Mouse (Mus musculus): ENCODE measurements around the gene Trpc5os. TPM values are rescaled to one million over a fixed set of nuclear protein-coding genes. Genes with fewer than 3 reads are reported as not detected.

The Trpc5os gene
- total RNA-seq (2012; rRNA removed) (not detected in 2 replicates), polyA plus RNA-seq (2012; ENCODE audit: insufficient read depth in 1 of 2, insufficient read length in 2 of 2, low read depth in 1 of 2, low replicate concordance in 2 of 2, missing spikeins in 1 of 2) (not detected)

GRCm38 (mm10) chrX:144456281-144456680 lies at the start of gene Trpc5os:
TSS of gene Trpc5os (plus strand) at chrX:144456581.
- no peaks in the 10 kb centered on the region for H3K27me3 ChIP-seq (ENCODE audit: control insufficient read depth in 1 of 2, insufficient read depth in 2 of 2, low read length in 2 of 2)
- H3K4me3 ChIP-seq (ENCODE audit: control insufficient read depth in 1 of 2, insufficient read depth in 1 of 2, low read depth in 2 of 2, low read length in 2 of 2): no peak within 1 kb of the TSS
- TF ChIP-seq RCOR1 (IDR thresholded peaks at IDR 0.05; ENCODE audit: low read depth, low read length): no peak
- no peak for TF ChIP-seq ETS1 (IDR thresholded peaks at IDR 0.05; ENCODE audit: low read depth, low read length)
- no peak for TF ChIP-seq ZNF384 (IDR thresholded peaks at IDR 0.05; ENCODE audit: low read depth, low read length)
- TF ChIP-seq USF1 (IDR thresholded peaks at IDR 0.05; ENCODE audit: low read depth, low read length): no peak
- TF ChIP-seq POLR2A (IDR thresholded peaks at IDR 0.05; ENCODE audit: control insufficient read depth in 1 of 2, insufficient read depth in 1 of 2, low read depth in 1 of 2, low read length in 2 of 2, poor library complexity in 1 of 2): no peak
- no peak for TF ChIP-seq MAFK (IDR thresholded peaks at IDR 0.05; ENCODE audit: borderline replicate concordance, low read depth, low read length)
- TF ChIP-seq ZMIZ1 (IDR thresholded peaks at IDR 0.05; ENCODE audit: low read depth, low read length): no peak
- TF ChIP-seq MXI1 (IDR thresholded peaks at IDR 0.05; ENCODE audit: low read depth, low read length): no peak
- TF ChIP-seq SMC3 (IDR thresholded peaks at IDR 0.05; ENCODE audit: low read depth, low read length): no peak
- TF ChIP-seq TBP (IDR thresholded peaks at IDR 0.05; ENCODE audit: low read depth, low read length): no peak
- TF ChIP-seq SIN3A (IDR thresholded peaks at IDR 0.05; ENCODE audit: low read length): no peak
- TF ChIP-seq BHLHE40 (IDR thresholded peaks at IDR 0.05; ENCODE audit: borderline replicate concordance, low read depth, low read length): no peak
- no peak for TF ChIP-seq MAX (IDR thresholded peaks at IDR 0.05; ENCODE audit: low read length)
- no peak for TF ChIP-seq NRF1 (IDR thresholded peaks at IDR 0.05; ENCODE audit: insufficient read depth, low read depth, low read length, poor library complexity, severe bottlenecking)
- no peak for TF ChIP-seq KAT2A (conservative IDR thresholded peaks at IDR 0.05; ENCODE audit: low read depth, low read length)
- TF ChIP-seq UBTF (IDR thresholded peaks at IDR 0.05; ENCODE audit: borderline replicate concordance, insufficient read depth, low read depth, low read length): no peak
- no peak for TF ChIP-seq MYB (IDR thresholded peaks at IDR 0.05; ENCODE audit: low read depth, low read length)
- H3K4me1 ChIP-seq (ENCODE audit: control insufficient read depth in 1 of 2, insufficient read depth in 2 of 2, low read length in 2 of 2): no peaks in the 10 kb centered on the region
- DNase-seq (ENCODE audit: low read depth, low spot score): no peak
- no peaks in the 10 kb centered on the region for H3K36me3 ChIP-seq (ENCODE audit: control insufficient read depth in 1 of 2, insufficient read depth in 2 of 2, low read length in 2 of 2)
- H3K27ac ChIP-seq (ENCODE audit: control insufficient read depth, low read depth, low read length): no peak within 1 kb of the TSS
- H3K9me3 ChIP-seq (replicated peaks; ENCODE audit: insufficient read depth, low read length): no peaks in the 10 kb centered on the region
- no peaks in the 10 kb centered on the region for H3K79me2 ChIP-seq (ENCODE audit: control insufficient read depth, insufficient read depth, low read length, poor library complexity)
- no peak within 1 kb of the TSS for H3K9ac ChIP-seq (ENCODE audit: control insufficient read depth, low read depth, low read length, poor library complexity, severe bottlenecking)

- no peaks in the 10 kb centered on the region for H3K27me3 ChIP-seq (ENCODE audit: control insufficient read depth in 1 of 2, insufficient read depth in 2 of 2, low read length in 2 of 2)
- no peaks in the 10 kb centered on the region for H3K36me3 ChIP-seq (ENCODE audit: control insufficient read depth in 1 of 2, insufficient read depth in 2 of 2, low read length in 2 of 2)
- no peaks in the 10 kb centered on the region for H3K79me2 ChIP-seq (ENCODE audit: control insufficient read depth, insufficient read depth, low read length, poor library complexity)
- H3K27ac ChIP-seq (ENCODE audit: control insufficient read depth, low read depth, low read length): no peak overlapping the region
- no peaks in the 10 kb centered on the region for H3K9me3 ChIP-seq (replicated peaks; ENCODE audit: insufficient read depth, low read length)
- no peak for DNase-seq (ENCODE audit: low read depth, low spot score)
- H3K4me1 ChIP-seq (ENCODE audit: control insufficient read depth in 1 of 2, insufficient read depth in 2 of 2, low read length in 2 of 2): peaks cover 0 to 2% of the 10 kb centered on the region in 2 experiments; a peak in 1 of 4 replicates
- TF ChIP-seq RAD21 (IDR thresholded peaks at IDR 0.05; ENCODE audit: low read depth, low read length): no peak
- no peak for TF ChIP-seq TAL1 (IDR thresholded peaks at IDR 0.05; ENCODE audit: low read length)
- no peak for TF ChIP-seq E2F4 (IDR thresholded peaks at IDR 0.05; ENCODE audit: borderline replicate concordance, low read depth, low read length)
- no peak for TF ChIP-seq MXI1 (IDR thresholded peaks at IDR 0.05; ENCODE audit: low read depth, low read length)
- no peak for TF ChIP-seq MYB (IDR thresholded peaks at IDR 0.05; ENCODE audit: low read depth, low read length)
- TF ChIP-seq BHLHE40 (IDR thresholded peaks at IDR 0.05; ENCODE audit: borderline replicate concordance, low read depth, low read length): no peak
- TF ChIP-seq ZC3H11A (IDR thresholded peaks at IDR 0.05; ENCODE audit: low read depth, low read length): no peak
- TF ChIP-seq POLR2AphosphoS5 (IDR thresholded peaks at IDR 0.05; ENCODE audit: borderline replicate concordance, low read depth, low read length): no peak
- TF ChIP-seq USF1 (IDR thresholded peaks at IDR 0.05; ENCODE audit: low read depth, low read length): no peak
- no peak for TF ChIP-seq ELF1 (IDR thresholded peaks at IDR 0.05; ENCODE audit: low read depth, low read length)
- no peak for TF ChIP-seq TBP (IDR thresholded peaks at IDR 0.05; ENCODE audit: low read depth, low read length)
- no peak for TF ChIP-seq GABPA (IDR thresholded peaks at IDR 0.05; ENCODE audit: low read depth, low read length)
- TF ChIP-seq EP300 (IDR thresholded peaks at IDR 0.05; ENCODE audit: low read depth in 1 of 2, low read length in 2 of 2): no peak
- TF ChIP-seq KAT2A (conservative IDR thresholded peaks at IDR 0.05; ENCODE audit: low read depth, low read length): no peak
- no peak for TF ChIP-seq USF2 (IDR thresholded peaks at IDR 0.05; ENCODE audit: borderline replicate concordance in 1 of 2, insufficient read depth in 1 of 2, low read depth in 1 of 2, low read length in 2 of 2)
- no peak for TF ChIP-seq MAFK (IDR thresholded peaks at IDR 0.05; ENCODE audit: borderline replicate concordance, low read depth, low read length)
- TF ChIP-seq ZKSCAN1 (IDR thresholded peaks at IDR 0.05; ENCODE audit: low read depth, low read length): no peak
- no peak for TF ChIP-seq MAZ (IDR thresholded peaks at IDR 0.05; ENCODE audit: low read depth, low read length)
- TF ChIP-seq MAX (IDR thresholded peaks at IDR 0.05; ENCODE audit: low read length): no peak
- H3K4me3 ChIP-seq (ENCODE audit: control insufficient read depth in 1 of 2, insufficient read depth in 1 of 2, low read depth in 2 of 2, low read length in 2 of 2): no peak overlapping the region
- no peak overlapping the region for H3K9ac ChIP-seq (ENCODE audit: control insufficient read depth, low read depth, low read length, poor library complexity, severe bottlenecking)
Observed at GRCm38 (mm10) chrX:144408036-144408435, 48.3 kb upstream of the Trpc5os start.
